Mouse (Mus musculus) cerebellum, adult 9-10 months (tissue): ENCODE measurements around the gene Dlg5.

ENCODE experiments used
- DNase-seq: peaks from one replicate; pipeline ENCODE4 v3.0.0; 2022

Dlg5 gene

DNA sequence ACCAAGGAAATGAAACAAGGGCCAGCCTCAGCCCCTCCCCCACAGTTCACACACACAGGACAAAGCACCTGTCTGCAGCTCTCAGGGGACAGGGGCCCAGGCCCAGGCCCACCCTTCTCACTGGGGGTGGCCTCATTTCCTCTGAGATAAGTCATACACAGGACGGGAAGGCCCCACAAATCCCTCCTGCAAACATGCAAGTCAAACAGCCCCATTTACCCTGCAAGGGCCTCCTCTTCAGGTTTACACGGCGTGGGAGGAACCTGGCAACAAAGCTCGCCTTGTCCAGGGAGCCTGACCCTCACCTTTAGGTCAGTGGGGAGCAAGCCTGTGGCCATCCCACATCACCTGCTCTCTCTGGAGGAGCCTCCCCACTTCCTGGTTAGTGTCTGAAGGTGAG lies 60.2 kb downstream of the Dlg5 start:
- DNase-seq = no peak

DNA sequence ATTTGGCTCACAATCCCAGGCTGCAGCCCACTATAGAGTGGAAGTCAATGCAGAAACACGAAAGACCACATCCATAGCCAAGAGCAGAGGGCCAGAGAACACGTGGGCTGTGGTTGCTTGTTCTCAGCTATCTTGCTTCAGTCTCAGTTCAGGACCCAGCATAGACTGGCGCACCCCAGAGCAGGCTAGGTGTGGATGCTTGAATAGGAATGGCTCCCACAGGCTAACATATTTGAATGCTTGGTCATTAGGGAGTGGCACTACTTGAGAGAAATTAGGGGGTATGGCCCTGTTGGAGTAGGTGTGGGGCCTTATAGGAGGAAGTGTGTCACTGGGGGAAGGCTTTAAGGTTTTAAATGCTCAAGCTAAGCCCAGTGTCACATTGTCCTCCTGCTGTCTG lies 62.8 kb downstream of the Dlg5 start:
- DNase-seq = no peak

DNA sequence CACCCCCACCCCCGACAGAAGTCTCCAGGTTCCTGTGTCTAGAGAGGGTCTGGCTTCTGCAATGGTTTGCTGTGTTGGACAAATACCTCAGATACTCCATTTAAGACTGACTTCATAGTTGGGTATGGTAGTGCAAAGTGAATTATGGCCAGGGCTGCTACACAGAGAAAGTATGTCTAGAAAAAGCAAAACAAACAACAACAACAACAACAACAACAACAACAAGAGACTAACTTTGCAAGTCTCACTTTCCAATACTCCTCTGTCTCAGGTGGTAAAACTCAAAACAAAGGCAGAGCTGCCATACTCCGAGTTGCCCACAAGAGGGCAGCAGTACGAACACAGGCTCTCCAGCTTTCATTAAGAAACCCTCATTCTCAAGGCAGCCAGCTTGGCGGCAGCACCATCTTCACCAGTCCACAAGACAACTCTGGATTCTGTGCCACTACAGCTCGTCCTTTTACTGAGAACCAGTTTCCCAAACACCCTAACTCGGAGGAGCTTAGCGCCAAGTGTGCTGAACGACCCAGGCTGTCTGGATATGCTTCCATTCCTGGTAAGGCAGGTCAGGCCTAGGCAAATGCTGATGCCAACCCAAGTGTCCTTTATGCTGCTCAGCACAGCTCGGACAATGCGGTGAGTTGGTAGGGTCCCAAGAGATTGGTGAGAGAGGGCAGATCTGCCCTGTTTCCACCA lies 63.8 kb downstream of the Dlg5 start:
- peak; percentile 84 for DNase-seq

DNA sequence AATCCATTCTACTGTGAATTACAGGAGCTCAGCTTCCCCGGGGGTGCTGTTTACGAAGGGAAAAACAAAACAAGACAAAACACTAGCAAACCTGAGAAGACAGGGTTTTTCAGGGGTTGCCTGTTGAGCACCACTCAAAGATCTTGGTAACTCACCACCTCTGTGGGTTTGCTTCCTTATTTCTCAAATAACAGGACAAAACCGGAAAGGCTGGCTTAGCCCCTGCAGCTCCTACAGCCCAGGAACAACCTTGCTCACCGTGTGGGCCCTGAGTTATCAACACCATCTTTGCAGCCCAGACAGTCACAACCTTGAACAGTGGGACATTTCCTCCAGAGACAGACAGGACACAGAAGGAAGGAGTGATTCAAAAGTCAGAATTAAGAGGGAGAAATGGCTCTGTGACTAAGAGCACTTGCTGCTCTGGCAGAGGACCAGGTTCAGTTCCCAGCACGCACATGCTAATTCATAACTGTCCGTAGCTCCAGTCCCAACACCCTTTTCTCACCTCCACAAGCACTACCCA lies 66.2 kb downstream of the Dlg5 start:
- DNase-seq = no peak

DNA sequence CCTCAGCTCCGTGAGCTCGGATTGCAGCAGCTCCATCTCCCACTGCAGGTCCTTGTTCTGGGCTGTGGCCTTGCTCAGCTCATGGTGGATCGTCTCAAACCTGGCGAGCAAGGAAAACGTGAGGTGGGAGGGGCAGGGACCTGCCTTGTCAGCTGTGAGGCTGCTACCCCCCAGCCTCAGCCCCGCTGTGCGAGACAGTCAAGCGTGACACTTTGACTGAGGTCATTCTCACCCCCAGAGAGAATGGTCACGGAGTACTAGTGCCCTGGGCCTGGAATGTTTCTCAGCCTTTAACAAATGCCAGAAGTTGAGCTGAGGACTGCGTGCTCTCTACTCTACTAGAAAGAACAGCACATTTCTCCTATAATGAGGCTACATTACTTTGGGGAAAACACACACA lies 69.1 kb downstream of the Dlg5 start:
- DNase-seq = no peak

DNA sequence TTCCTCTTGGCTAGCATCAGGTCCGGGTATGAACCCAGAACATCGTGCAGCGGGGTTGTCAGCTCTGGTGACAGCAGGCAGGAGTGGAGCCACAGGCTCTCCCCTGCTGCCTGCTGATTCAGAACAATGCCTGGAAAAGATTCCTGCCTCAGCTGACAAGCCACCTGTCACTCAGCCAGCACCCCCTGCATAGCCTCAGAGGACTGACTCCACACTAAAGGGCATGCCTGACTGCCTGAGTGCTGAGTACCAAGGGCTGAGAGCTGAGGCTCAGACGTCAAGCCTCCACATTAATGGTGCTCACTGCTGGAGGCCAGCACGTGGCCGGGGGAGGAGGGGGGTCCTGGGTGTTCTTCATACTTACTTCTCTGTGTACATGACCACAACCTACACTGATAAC lies 72.4 kb downstream of the Dlg5 start:
- peak; percentile 36 for DNase-seq

DNA sequence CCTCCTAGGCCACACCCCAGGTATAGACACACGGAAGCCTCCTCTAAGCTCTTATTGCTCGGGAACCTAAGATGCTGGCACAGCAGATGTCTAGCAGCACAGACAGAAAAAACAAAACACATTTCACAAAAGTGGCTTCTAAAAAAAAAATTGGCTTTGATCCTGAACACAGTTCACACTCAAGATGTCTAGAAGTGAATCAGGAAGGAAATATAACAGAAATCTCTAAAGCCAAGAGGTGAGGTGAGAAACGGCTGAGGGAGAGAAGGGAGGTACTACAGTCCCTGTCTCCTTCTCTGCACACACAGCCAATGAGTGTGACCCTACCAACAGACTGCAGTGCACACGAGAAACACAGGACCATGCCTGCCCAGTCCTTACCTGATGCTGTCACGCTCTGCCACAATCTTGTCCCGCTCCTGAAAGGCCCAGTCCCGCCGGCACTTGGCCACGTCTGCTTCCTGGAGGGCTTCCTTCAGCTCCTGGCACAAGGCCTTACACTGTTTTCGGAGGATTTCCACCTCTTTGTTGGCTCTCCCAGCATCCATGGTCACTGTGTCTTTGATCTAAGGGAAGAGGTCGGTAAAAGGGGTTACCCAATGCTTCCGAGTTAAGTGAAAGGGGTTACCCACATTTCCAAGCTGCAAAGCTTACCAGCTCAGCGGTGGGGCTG lies 73.9 kb downstream of the Dlg5 start:
- DNase-seq = no peak

DNA sequence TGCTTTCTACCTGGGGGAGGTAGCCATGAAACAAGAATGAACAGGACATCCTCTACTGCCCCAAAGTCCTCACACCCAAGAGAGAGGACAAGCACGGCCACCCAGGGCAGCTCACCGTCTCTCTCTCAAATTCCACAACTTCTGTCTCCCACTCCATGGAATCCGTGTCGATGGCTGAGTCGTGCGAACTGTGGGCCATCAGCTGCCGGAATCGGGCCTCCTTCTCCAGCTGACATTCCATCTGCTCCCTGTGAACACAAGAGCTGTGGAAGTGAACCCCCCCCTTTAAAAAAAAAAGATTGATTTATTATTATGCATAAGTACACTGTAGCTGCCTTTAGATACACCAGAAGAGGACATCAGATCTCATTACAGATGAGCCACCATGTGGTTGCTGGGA lies 79.7 kb downstream of the Dlg5 start:
- no peak for DNase-seq

DNA sequence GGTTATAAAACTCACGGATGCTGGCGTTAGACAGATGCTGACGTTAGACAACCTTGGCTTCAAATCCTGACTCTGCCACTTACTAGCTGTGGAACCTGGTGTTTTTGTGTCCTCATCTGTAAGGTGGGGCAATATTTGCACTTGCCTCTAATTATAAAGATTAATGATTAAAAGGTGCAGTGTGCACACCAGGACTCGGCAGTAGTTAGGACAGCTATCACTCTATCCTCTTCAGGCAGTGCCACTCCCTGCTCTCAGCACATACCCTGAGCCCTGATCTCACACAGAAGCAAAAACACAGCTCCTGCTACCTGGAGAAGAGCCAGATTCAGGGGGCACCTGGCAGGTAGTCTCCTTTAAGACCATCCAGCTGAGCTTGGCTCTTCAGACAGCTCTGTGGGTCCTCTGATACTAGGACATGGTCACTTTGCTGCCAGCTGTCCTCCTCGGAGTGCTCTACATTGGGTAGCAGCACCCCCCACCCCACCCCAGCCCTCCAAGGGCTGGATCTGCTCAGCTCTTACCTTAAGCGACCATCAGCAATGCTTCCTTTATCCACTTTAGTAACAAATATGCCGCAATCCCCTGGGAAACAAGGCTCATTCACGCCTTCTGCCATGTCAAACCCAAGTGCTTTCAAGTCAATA lies 80.9 kb downstream of the Dlg5 start:
- DNase-seq = no peak

DNA sequence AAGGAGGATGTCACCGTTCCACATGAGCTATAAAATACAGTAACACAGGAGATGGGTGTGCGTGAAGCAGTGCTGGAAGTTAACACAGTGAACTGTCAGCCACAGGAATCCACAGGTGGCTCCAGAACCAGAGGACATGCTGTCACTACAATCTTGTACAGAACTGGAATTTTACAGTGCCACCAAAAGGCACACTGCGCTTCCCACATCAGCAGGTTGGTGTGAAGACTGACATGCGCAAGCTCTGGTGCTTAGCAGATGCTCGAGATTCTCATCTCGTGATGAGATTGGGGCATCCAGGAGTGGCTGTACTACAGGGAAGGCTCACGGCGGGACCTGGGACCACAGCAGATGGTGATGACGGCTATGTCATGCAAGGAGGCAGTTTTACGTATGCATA lies 82.9 kb downstream of the Dlg5 start:
- DNase-seq = no peak

DNA sequence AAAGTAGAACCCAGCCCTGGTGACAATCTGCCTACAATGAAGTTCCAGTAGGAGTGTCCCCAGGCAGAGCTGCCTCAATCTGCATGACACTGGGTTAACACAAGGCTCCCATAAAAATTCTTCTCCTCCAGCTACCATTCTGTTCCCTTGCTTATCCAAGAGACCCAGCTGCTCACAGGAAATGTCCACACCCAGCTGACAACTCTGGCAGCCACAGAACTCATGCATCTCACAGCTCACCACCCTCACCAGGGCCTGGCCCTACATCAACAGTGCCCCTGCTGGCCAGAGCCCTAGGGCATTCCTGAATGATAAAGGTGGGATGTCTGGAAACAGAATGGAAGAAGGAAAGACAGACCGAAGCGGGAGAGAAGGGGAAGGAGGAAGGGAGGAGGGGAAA lies 96.8 kb downstream of the Dlg5 start:
- no peak for DNase-seq

DNA sequence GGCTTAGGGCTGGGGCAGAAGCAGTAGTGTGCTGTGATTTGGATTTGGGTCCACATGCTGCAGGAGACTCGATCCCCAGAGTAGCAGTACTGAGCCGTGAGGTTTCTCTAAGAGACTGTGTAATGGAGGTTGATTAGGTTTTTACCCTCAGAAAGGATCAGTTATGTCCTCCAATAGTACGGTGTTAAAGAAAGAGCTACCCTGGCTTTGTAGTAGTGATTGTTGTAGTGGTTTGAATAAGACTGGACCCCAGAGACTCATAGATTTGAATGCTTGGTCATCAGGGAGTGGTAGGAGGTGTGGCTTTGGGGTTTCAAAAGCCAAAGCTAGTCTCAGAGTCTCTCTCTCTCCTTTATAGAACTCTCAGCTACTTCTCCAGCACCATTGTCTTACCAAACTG lies 100.9 kb downstream of the Dlg5 start:
- no peak for DNase-seq

DNA sequence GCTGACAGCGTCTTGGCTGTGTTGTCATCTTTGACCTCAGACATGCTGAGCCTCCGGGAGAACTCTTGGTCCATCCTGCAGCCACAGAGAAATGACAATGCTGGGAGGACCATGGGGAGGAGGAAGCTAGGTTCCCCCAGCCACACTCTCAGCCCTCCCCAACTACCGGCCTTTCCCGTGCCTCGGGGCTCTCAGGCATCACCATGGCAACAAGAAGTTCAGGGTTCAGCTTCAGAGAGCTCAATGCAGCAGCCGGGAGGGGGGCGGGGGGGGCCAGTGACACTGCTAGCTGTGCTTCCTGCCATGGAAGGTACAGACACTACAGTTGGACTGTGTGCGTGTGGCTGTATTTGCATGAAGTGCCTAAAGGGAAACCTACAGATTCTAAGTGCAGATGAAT lies 101.3 kb downstream of the Dlg5 start:
- no peak for DNase-seq

DNA sequence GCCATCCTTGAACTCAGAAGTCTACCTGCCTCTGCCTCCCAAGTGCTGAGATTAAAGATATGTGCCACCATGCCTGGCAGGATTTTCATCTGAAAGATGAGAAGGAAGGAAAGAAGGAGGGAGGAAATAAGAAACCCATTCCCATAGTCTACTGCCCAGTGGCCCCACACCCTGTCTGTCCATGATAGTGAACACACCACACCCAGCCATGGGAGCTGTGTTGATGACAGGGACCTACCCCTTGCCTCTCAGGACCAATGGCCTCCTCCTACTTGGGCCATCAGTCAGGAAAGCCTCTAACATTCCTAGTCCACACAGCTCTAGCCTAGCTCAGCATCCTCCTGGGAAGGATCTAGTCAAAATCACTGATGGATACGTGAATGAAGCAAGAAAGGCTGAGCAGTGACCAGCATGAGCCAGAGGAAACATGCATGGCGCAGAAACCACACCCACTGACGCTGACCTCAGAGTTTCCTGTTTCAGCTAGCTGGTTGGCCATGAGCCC lies 102.7 kb downstream of the Dlg5 start:
- no peak for DNase-seq

DNA sequence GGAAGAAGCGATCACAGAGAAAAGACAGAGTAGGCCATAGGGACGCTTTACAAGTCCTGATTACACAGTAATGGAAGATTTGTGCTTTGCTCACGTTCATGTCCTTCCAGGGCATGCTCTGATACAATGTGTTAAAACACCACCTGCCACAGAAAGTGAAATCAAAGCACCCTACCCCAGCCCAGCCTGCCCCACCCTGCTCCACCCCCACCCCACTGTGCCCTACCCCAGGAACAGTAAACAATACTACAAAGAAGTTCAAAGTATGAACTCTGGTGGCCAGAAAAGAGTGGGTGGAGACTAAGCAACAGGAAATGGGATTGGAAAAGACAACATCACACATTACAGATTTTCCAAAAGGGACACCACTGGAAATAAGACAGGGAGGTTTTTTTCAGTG lies 104.0 kb downstream of the Dlg5 start:
- DNase-seq = no peak

DNA sequence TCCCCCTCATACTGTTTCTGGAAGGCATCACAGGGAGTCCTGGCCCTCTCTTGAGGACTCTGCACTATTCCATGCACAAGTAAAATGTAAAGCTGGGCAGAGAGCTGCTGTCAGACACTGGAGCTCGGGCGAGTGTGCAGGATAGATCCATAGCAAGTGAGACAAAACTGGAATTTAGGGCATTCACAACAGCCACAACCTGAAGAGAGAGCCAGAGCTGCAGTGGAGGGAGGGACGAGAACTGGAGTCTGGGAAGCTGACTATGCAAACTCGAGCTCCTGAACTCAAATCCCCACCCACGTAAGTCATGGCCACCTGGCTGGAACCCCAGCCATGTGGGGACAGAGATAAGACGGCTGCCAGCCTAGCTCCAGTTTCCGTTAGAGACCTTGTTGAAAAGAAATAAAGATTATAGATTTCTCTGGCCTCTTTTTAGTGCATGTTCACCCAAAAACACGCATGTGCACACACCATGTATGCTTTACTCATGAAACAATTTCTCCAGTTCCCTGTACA lies 105.4 kb downstream of the Dlg5 start:
- no peak for DNase-seq

DNA sequence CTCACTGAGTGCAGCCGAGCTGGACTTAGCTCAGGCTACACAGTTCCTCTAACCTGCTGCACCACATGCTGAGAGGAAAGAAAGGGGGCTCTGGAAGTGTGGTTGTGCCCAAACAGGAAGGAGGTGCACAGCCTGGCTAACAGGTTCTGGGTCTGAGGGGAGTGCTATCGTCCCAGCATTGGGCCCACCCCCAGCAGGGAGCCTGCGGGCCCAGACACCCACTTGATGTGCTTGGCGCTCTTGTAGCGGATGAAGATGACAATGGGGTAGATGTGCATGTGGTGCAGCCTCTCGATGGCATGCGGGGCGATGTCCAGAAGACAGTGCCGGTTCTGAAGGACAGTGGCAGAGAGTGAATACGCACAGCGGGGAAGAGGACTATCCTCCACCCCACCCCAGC lies 108.8 kb downstream of the Dlg5 start:
- no peak for DNase-seq

DNA sequence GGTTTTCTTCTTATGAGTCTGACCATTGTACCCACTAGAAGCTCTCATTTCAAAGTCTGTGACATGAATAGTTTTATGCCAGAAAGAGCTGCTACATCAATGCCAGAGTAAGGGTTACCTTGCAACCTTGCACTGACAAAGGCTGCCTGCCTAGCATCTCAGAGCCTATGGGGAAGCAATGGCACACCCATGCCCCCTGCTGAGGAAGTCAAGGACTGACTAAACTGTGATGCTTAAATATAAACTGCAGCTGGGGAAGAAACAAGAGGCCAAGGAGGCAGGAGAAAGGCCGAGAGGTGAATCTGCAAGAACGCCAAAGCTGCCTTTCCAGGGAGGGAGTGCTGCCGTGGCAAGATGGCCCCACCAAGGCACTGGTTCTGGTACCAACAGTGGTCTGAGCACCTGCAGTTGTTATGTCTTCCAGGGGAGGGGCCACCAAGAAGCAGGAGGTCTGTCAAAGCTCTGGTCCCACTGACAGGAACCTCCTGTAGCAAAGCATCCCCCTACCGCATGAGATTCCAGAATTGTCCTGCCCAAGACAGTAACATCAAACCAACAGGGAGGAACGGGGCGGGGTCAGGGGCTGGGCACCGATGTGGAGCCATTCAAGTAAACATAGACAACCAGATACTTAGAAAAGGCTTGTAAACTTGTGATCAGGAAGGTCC lies 111.0 kb downstream of the Dlg5 start:
- no peak for DNase-seq

DNA sequence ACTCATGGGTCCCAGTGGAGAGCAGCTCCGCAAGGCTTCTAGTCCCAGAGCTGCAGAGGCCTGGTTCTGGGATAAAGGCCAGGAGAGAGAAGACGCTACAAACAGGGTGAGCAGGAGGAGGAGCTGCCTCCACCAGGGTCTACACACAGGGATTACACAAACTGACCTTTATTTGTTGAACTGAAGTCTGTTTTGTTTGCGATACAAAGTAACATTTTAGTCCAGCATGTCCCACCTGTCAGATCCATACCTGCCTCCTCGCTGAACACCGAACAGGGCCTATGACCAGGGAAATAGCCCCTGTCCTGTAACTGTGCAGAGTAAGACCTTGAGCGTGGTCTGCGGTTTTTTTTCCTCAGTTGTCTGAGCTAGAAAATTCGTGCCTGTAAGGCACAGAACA lies 111.9 kb downstream of the Dlg5 start:
- no peak for DNase-seq

DNA sequence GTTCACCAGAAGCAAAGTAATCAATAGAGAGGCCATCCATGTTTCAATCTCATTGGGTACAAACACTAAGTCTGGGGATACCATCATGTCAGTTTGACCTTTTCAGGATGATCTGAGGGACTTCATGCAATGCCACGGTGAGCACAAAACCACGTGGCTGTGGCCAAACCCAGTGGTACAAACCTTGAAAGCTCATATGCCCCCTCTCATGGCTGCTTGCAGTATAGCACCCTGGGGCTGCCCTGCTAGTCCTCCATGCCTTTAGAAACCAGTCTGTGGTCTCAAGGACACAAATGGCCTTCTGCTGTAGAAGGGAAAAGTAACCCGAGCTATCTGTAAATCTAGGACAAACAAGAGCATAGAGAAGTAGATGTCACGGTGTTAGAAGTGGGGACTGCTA lies 113.6 kb downstream of the Dlg5 start:
- no peak for DNase-seq

DNA sequence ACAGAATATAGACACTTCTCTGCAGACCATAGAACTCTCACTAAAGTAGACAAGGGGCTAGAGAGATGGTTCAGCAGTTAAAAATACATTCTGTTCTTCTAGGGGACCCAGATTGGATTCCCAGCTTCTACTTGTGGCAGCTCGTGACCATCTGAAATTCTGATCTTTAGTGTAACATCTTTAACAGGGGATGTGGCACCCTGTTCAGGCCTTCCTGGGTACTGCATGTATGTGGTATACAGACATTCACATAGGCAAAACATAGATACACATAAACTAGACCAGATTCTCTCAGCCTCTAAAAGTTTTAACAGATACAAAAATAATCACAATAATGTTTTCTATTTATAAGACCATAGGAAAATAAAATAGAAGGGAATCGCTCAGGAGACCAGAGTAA lies 120.7 kb downstream of the Dlg5 start:
- no peak for DNase-seq

DNA sequence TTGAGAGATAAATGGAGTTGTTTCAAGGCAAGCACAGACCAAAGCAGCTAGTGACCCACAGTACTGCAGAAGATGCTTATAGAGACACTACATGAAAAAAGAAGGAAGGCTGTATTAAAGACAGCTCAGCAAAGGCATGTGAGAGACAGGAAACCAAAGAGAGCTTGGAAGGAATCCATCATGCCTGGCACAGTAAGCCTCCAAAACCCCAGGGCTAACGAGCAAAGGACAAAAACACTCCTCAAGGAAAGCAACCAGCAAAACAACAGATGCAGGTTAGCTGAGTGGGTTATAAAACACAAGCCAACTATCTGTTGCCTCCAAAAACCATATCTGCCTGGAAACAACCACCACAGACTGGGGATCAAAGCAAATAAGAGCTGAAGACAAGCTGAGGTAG lies 121.5 kb downstream of the Dlg5 start:
- no peak for DNase-seq

DNA sequence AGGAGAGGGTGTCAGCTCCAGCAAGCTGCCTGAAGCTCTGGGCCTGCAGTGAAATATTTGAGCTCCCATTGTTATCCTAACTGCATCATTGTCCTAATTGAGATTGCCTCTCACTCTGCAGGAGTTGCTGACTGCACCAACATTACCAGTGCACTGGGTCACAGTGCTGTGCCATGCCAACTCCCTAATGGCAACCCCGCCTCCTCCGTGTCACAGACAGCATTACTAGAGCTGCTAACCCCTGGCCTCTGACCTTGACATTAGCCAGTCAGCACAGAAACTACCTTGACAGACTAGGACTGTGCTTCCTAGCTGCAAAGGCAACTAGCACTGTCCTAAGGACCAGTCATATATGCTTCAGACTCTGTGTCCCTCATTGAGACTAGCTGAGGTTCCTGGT lies 139.0 kb downstream of the Dlg5 start:
- DNase-seq = no peak
